Mouse (Mus musculus): ENCODE data around the gene Armh2. TPM values are rescaled to one million over a fixed set of nuclear protein-coding genes. Genes with fewer than 3 reads are reported as not detected.

Gene Armh2
- total RNA-seq (2012; rRNA removed) (not detected in 2 replicates), polyA plus RNA-seq (2012; ENCODE audit: insufficient read depth in 1 of 2, insufficient read length in 2 of 2, low read depth in 1 of 2, low replicate concordance in 2 of 2, missing spikeins in 1 of 2) (under 1 TPM in 1 of 2 experiments, not detected in 1; 0.19 TPM)

DNA sequence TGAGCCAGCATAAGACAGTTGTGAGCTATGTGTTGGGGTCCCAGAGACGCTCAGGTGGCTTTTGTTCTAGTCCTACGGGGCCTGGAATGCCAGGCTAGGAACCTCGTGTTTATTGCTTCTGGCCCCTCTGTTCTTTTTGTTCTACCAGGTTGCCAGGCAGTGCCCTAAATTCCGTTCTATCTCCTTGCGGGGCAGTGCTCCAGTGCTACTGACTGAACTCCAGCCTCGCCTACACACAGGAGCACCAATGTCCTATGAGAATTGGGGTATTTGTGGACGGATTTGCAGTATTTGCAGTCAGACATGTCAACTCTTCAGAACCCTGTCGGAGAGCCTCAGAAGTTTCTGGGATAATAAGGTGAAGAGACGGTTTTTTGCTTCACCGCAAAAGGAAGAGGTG is at the start of gene Armh2:
Gene Armh2 (plus strand): TSS at position 205 of the 400 bp plus-strand sequence.
- H3K79me2 ChIP-seq (ENCODE audit: control insufficient read depth, insufficient read depth, low read length, poor library complexity): no peaks in the 10 kb centered on the region
- no peak within 1 kb of the TSS for H3K27ac ChIP-seq (ENCODE audit: control insufficient read depth, low read depth, low read length)
- no peaks in the 10 kb centered on the region for H3K36me3 ChIP-seq (ENCODE audit: control insufficient read depth in 1 of 2, insufficient read depth in 2 of 2, low read length in 2 of 2)
- TF ChIP-seq GABPA (IDR thresholded peaks at IDR 0.05; ENCODE audit: low read depth, low read length) (no peak), BHLHE40 (IDR thresholded peaks at IDR 0.05; ENCODE audit: borderline replicate concordance, low read depth, low read length) (no peak), USF2 (IDR thresholded peaks at IDR 0.05; ENCODE audit: borderline replicate concordance in 1 of 2, insufficient read depth in 1 of 2, low read depth in 1 of 2, low read length in 2 of 2) (no peak), MYB (IDR thresholded peaks at IDR 0.05; ENCODE audit: low read depth, low read length) (no peak), ELF1 (IDR thresholded peaks at IDR 0.05; ENCODE audit: low read depth, low read length) (no peak), KAT2A (conservative IDR thresholded peaks at IDR 0.05; ENCODE audit: low read depth, low read length) (no peak), ZC3H11A (IDR thresholded peaks at IDR 0.05; ENCODE audit: low read depth, low read length) (no peak), UBTF (IDR thresholded peaks at IDR 0.05; ENCODE audit: borderline replicate concordance, insufficient read depth, low read depth, low read length) (no peak), EP300 (IDR thresholded peaks at IDR 0.05; ENCODE audit: low read depth in 1 of 2, low read length in 2 of 2) (no peak), SIN3A (IDR thresholded peaks at IDR 0.05; ENCODE audit: low read length) (no peak), ETS1 (IDR thresholded peaks at IDR 0.05; ENCODE audit: low read depth, low read length) (no peak)
- no peaks in the 10 kb centered on the region; a peak in 1 of 4 replicates for H3K4me1 ChIP-seq (ENCODE audit: control insufficient read depth in 1 of 2, insufficient read depth in 2 of 2, low read length in 2 of 2)
- H3K27me3 ChIP-seq (ENCODE audit: control insufficient read depth in 1 of 2, insufficient read depth in 2 of 2, low read length in 2 of 2): no peaks in the 10 kb centered on the region
- no peaks in the 10 kb centered on the region for H3K9me3 ChIP-seq (replicated peaks; ENCODE audit: insufficient read depth, low read length)
- DNase-seq (ENCODE audit: low read depth, low spot score): no peak
- H3K9ac ChIP-seq (ENCODE audit: control insufficient read depth, low read depth, low read length, poor library complexity, severe bottlenecking): no peak within 1 kb of the TSS
- no peak within 1 kb of the TSS for H3K4me3 ChIP-seq (ENCODE audit: control insufficient read depth in 1 of 2, insufficient read depth in 1 of 2, low read depth in 2 of 2, low read length in 2 of 2)

DNA sequence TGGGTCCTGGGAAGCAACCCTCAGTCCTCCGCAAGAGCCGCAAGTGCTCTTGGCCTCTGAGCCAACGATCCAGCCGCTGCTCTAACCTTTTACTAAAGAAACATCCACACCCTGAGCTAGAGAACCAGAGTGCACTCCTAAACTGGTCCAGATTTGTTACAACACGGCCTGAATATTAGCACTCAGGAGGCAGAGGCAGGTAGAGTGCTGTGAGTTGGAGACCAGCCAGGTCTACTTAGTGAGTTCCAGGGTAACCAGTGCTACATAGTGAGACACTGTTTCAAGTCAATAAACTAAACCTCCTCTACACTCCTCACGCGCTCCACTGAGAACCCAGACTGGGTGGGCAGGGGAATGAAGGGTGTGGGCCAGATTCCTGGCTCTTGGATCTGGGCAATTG is 47.7 kb upstream of the Armh2 start:
- DNase-seq (ENCODE audit: low read depth, low spot score): no peak
- H3K4me3 ChIP-seq (ENCODE audit: control insufficient read depth in 1 of 2, insufficient read depth in 1 of 2, low read depth in 2 of 2, low read length in 2 of 2): no peak overlapping the region
- no peaks in the 10 kb centered on the region for H3K27me3 ChIP-seq (ENCODE audit: control insufficient read depth in 1 of 2, insufficient read depth in 2 of 2, low read length in 2 of 2)
- H3K9ac ChIP-seq (ENCODE audit: control insufficient read depth, low read depth, low read length, poor library complexity, severe bottlenecking): no peak overlapping the region
- H3K79me2 ChIP-seq (ENCODE audit: control insufficient read depth, insufficient read depth, low read length, poor library complexity): no peaks in the 10 kb centered on the region
- TF ChIP-seq CHD2 (IDR thresholded peaks at IDR 0.05; ENCODE audit: low read length): no peak
- no peak for TF ChIP-seq POLR2AphosphoS5 (IDR thresholded peaks at IDR 0.05; ENCODE audit: borderline replicate concordance, low read depth, low read length)
- TF ChIP-seq MYB (IDR thresholded peaks at IDR 0.05; ENCODE audit: low read depth, low read length): no peak
- no peak for TF ChIP-seq HCFC1 (IDR thresholded peaks at IDR 0.05; ENCODE audit: low read depth, low read length)
- no peak for TF ChIP-seq NRF1 (IDR thresholded peaks at IDR 0.05; ENCODE audit: insufficient read depth, low read depth, low read length, poor library complexity, severe bottlenecking)
- TF ChIP-seq TBP (IDR thresholded peaks at IDR 0.05; ENCODE audit: low read depth, low read length): no peak
- no peak for TF ChIP-seq ZC3H11A (IDR thresholded peaks at IDR 0.05; ENCODE audit: low read depth, low read length)
- no peak for TF ChIP-seq E2F4 (IDR thresholded peaks at IDR 0.05; ENCODE audit: borderline replicate concordance, low read depth, low read length)
- peaks cover 0 to 2% of the 10 kb centered on the region in 2 experiments; a peak in 1 of 4 replicates for H3K36me3 ChIP-seq (ENCODE audit: control insufficient read depth in 1 of 2, insufficient read depth in 2 of 2, low read length in 2 of 2)
- H3K27ac ChIP-seq (ENCODE audit: control insufficient read depth, low read depth, low read length): no peak overlapping the region
- no peaks in the 10 kb centered on the region for H3K4me1 ChIP-seq (ENCODE audit: control insufficient read depth in 1 of 2, insufficient read depth in 2 of 2, low read length in 2 of 2)
- H3K9me3 ChIP-seq (replicated peaks; ENCODE audit: insufficient read depth, low read length): no peaks in the 10 kb centered on the region
